Mouse (Mus musculus) WW6 (cell line): Measurements from ENCODE around the gene Gm4307.
"Not testable (repeated sequence)": the region's sequence is repeated elsewhere in the genome, so short reads cannot be mapped to it uniquely, and the experiment has no call there.

Experiments
- DNase-seq: peaks from one replicate; pipeline ENCODE4 v3.0.0-alpha.2; 2013; ENCODE audit warnings: low read depth, low spot score

The Gm4307 gene

DNA sequence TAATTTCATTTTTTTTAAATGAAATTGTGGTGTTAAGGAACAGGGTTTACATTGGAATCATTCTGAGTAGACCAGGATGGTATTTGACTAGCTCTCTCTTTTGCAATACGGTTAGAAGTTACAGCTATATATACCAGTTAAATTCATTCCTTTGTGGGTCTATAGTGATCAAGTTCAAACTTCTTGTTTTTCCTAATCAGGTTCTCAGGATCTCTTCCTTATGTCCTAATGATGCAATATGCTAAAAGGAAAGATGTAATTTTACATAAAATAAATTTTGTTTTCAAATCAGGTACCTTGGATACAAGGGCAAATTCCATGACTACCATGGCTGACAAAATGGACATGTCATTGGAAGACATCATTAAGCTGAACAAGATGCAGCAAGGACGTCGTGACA, at the start of gene Gm4307:
TSS of gene Gm4307 (plus strand) at position 301 of the 400 bp plus-strand sequence.
- DNase-seq = not testable (repeated sequence)

DNA sequence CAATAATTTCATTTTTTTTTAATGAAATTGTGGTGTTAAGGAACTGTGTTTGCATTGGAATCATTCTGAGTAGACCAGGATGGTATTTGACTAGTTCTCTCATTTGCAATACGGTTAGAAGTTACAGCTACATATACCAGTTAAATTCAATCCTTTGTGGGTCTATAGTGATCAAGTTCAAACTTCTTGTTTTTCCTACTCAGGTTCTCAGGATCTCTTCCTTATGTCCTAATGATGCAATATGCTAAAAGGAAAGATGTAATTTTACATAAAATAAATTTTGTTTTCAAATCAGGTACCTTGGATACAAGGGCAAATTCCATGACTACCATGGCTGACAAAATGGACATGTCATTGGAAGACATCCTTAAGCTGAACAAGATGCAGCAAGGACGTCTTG, 25.8 kb upstream of the Gm4307 start, which contains the start of gene Gm4301:
TSS of gene Gm4301 (plus strand) at position 301 of the 400 bp plus-strand sequence.
- DNase-seq = not testable (repeated sequence)

DNA sequence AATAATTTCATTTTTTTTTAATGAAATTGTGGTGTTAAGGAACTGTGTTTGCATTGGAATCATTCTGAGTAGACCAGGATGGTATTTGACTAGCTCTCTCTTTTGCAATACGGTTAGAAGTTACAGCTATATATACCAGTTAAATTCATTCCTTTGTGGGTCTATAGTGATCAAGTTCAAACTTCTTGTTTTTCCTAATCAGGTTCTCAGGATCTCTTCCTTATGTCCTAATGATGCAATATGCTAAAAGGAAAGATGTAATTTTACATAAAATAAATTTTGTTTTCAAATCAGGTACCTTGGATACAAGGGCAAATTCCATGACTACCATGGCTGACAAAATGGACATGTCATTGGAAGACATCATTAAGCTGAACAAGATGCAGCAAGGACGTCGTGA, 20.6 kb upstream of the Gm4307 start, which contains the start of gene Gm4302:
TSS of gene Gm4302 (plus strand) at position 301 of the 400 bp plus-strand sequence.
- DNase-seq = not testable (repeated sequence)

DNA sequence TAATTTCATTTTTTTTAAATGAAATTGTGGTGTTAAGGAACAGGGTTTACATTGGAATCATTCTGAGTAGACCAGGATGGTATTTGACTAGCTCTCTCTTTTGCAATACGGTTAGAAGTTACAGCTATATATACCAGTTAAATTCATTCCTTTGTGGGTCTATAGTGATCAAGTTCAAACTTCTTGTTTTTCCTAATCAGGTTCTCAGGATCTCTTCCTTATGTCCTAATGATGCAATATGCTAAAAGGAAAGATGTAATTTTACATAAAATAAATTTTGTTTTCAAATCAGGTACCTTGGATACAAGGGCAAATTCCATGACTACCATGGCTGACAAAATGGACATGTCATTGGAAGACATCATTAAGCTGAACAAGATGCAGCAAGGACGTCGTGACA, 15.5 kb upstream of the Gm4307 start, which contains the start of gene Gm4303:
TSS of gene Gm4303 (plus strand) at position 301 of the 400 bp plus-strand sequence.
- DNase-seq = not testable (repeated sequence)

DNA sequence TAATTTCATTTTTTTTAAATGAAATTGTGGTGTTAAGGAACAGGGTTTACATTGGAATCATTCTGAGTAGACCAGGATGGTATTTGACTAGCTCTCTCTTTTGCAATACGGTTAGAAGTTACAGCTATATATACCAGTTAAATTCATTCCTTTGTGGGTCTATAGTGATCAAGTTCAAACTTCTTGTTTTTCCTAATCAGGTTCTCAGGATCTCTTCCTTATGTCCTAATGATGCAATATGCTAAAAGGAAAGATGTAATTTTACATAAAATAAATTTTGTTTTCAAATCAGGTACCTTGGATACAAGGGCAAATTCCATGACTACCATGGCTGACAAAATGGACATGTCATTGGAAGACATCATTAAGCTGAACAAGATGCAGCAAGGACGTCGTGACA, 10.3 kb upstream of the Gm4307 start, which contains the start of gene Gm4305:
TSS of gene Gm4305 (plus strand) at position 301 of the 400 bp plus-strand sequence.
- DNase-seq = not testable (repeated sequence)

DNA sequence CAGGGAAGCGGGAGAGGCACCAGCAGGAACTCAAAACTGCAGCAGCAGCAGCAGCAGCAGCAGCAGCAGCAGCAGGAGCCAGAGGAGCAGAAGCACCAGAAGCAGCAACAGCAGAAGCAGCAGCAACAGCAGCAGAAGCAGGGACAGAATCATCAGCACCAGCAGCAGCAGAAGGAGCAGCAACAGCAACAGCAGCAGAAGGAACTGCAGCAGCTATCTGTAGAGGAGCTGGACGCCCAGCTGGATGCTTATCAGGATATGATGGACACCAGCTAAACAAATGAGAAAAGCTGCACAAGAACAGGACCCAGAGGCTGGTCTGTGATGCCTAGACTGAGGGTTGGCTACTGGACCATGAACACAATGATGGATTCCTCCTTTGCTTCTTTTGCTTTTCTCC, 4.3 kb upstream of the Gm4307 start:
- DNase-seq = not testable (repeated sequence)

DNA sequence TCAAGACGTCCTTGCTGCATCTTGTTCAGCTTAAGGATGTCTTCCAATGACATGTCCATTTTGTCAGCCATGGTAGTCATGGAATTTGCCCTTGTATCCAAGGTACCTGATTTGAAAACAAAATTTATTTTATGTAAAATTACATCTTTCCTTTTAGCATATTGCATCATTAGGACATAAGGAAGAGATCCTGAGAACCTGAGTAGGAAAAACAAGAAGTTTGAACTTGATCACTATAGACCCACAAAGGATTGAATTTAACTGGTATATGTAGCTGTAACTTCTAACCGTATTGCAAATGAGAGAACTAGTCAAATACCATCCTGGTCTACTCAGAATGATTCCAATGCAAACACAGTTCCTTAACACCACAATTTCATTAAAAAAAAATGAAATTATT, 21.3 kb downstream of the Gm4307 start, which contains the start of gene Gm4312:
TSS of gene Gm4312 (minus strand) at position 101 of the 400 bp plus-strand sequence.
- DNase-seq = not testable (repeated sequence)

DNA sequence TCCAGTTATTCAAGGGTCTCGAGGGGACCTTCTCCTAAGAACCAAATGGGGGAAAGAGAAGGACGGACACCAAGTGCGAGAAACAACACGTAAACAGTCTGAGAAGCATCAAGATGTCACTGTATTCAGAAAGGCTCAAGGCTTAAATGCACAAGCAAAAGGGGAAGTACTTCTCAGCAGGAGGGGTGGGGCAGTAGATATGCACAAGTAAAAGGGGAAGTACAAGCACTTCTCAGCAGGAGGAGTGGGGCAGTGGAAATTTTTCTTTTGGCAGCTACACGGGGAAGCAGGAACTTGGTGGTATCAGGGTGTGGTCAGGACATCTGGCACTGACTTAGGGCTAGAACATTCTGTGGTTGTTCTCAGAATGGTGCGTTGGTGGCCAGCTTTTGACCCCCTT, 41.2 kb downstream of the Gm4307 start:
- not testable (repeated sequence) for DNase-seq
